Mouse (Mus musculus): Measurements from ENCODE around the gene Hoxc13. TPM values are rescaled to one million over a fixed set of nuclear protein-coding genes. Genes with fewer than 3 reads are reported as not detected.

The Hoxc13 gene
- total RNA-seq (2023; ENCODE audit: inconsistent age), result not detected in 4 replicates

DNA sequence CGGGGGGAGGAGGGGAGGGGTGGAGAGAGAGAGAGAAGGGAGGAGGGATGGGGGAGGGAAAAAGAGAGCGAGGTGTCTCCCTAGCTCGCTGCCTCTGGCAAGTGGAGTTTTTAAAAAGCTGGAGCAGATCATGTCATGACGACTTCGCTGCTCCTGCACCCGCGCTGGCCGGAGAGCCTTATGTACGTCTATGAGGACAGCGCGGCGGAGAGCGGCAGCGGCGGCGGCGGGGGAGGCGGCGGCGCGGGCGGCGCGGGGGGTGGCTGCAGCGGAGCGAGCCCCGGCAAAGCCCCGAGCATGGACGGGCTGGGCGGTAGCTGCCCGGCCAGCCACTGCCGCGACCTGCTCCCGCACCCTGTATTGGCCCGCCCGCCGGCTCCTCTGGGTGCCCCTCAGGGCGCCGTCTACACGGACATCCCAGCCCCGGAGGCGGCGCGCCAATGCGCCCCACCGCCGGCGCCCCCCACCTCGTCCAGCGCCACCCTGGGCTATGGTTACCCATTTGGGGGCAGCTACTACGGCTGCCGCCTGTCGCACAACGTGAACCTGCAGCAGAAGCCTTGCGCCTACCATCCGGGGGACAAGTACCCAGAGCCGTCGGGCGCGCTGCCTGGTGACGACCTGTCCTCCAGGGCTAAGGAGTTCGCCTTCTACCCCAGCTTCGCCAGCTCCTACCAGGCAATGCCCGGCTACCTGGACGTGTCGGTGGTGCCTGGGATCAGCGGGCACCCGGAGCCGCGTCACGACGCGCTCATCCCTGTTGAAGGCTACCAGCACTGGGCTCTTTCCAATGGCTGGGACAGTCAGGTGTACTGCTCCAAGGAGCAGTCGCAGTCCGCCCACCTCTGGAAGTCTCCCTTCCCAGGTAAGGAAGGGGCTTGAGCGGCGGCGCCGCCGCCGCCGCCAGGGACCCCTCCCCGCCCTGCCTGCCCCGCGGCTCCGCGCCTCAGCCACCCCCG, at the start of gene Hoxc13:
Hoxc13 (plus strand) TSS at position 51 of the 959 bp plus-strand sequence.

DNA sequence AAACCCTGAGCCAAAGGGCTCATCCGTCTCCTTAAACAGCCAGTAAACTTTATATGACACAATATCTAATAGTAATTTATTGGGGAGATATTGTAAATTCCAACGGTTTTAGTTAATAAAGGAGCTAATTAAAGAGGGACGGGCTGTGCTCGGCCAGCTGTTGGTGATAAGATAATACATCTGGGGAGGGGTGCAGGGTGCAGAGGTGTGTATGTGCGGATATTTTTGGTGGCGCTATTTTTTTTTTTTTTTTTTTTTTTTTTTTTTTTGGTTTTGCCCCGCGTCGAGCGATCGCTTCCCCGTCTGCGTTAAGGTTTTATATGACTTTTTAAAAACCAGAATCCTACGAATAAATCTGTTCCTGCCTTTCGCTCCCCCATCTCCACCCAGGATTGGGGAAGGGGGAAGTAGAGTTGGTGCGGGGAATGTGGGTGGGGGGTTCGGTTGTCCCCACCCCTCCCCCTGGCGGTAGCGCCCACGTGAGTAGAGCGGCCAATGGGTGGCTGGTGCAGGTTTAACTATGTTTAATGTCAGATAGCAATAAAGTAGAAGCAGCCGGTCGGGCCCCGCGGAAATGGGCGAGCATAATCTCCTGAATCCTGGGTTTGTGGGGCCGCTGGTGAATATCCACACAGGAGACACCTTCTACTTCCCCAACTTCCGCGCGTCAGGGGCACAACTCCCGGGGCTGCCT, 15.5 kb downstream of the Hoxc13 start, which contains the start of gene Hoxc12:
Hoxc12 (plus strand) TSS at position 479 of the 694 bp plus-strand sequence.

DNA sequence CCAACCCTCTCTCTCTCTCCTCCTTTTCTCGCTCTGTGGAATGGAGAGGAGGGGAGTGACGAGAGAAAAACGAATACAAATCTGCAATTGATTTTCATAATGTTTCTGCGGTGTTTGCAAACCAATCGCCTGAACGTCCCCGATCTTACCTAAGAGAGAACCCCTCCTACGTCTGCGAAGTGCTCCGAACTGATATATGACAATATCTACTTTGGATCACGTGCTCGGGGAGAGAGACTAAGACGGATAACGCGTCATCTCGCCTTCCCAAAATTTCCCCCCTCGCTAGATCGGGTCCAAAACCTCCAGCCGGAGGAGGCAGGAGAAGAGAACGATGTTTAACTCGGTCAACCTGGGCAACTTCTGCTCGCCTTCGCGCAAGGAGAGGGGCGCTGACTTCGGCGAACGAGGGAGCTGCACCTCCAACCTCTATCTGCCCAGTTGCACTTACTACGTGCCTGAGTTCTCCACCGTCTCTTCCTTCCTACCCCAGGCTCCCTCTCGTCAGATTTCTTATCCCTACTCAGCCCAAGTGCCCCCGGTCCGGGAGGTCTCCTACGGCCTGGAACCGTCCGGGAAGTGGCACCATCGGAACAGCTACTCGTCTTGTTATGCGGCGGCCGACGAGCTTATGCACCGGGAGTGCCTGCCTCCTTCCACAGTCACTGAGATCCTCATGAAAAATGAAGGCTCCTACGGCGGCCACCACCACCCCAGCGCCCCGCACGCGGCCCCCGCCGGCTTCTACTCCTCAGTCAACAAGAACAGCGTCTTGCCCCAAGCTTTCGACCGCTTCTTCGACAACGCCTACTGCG, 33.5 kb downstream of the Hoxc13 start, which contains the start of gene Hoxc11:
Hoxc11 (plus strand) TSS at position 236 of the 815 bp plus-strand sequence.

GRCm38 (mm10) chr15:102966776-102967311, 45.9 kb downstream of the Hoxc13 start, which contains the start of gene Hoxc10:
Gene Hoxc10, plus strand, starts transcription at chr15:102966796.

GRCm38 (mm10) chr15:102967312-102967510, 46.3 kb downstream of the Hoxc13 start, which contains the start of gene Hoxc5:
Gene Hoxc5, plus strand, starts transcription at chr15:102967443.

GRCm38 (mm10) chr15:102976171-102976570, 55.3 kb downstream of the Hoxc13 start, which contains the start of gene Hoxc9:
Gene Hoxc9, plus strand, starts transcription at chr15:102976439.

Other genes with a start within 250 kb of the Hoxc13 start
- gene Atp5g2, start 248.8 kb upstream of the Hoxc13 start, total RNA-seq (2023; ENCODE audit: inconsistent age), result 6.2 to 9.1 TPM (median 7.2 TPM) in 4 replicates
- gene Calcoco1, start 198.9 kb upstream of the Hoxc13 start, total RNA-seq (2023; ENCODE audit: inconsistent age), result 48.6 to 55.1 TPM (median 53.1 TPM) in 4 replicates
- gene Hoxc12, start 15.7 kb downstream of the Hoxc13 start, total RNA-seq (2023; ENCODE audit: inconsistent age), result not detected in 4 replicates
- gene Hoxc11, start 33.3 kb downstream of the Hoxc13 start, total RNA-seq (2023; ENCODE audit: inconsistent age), result not detected in 4 replicates
- gene Hoxc10, start 45.7 kb downstream of the Hoxc13 start, total RNA-seq (2023; ENCODE audit: inconsistent age), result not detected in 4 replicates
- not detected in 4 replicates for gene Hoxc5, start 46.3 kb downstream of the Hoxc13 start, total RNA-seq (2023; ENCODE audit: inconsistent age)
- not detected in 4 replicates for gene Hoxc9, start 55.3 kb downstream of the Hoxc13 start, total RNA-seq (2023; ENCODE audit: inconsistent age)
- not detected in 4 replicates for gene Hoxc8, start 69.5 kb downstream of the Hoxc13 start, total RNA-seq (2023; ENCODE audit: inconsistent age)
- not detected in 4 replicates for gene Hoxc6, start 77.2 kb downstream of the Hoxc13 start, total RNA-seq (2023; ENCODE audit: inconsistent age)
- not detected in 4 replicates for gene Hoxc4, start 97.8 kb downstream of the Hoxc13 start, total RNA-seq (2023; ENCODE audit: inconsistent age)
- gene Smug1, start 246.0 kb downstream of the Hoxc13 start, total RNA-seq (2023; ENCODE audit: inconsistent age), result 5.0 to 10.4 TPM (median 8.6 TPM) in 4 replicates